7 mouse cellular contexts compared by ENCODE assay signal in genomic region chr10:61475594-61476439, GRCm38 (mm10). TPM values are rescaled to one million over a fixed set of nuclear protein-coding genes. Genes with fewer than 3 reads are reported as not detected.
DNase-seq lines count a peak whose midpoint lies in the region; ATAC-seq lines count a peak whose summit lies in the region.

Gene Lrrc20 (plus strand): TSS chr10:61475801.

- under 1% methylated on average over 69 of the region's 70 CpGs for WGBS in intestine, embryonic 15.5 days
- under 1% methylated on average over 70 of the region's 70 CpGs for WGBS in midbrain, embryonic 10.5 days

- peaks cover 10% of the 10 kb centered on the region for H3K4me1 ChIP-seq in intestine, embryonic 15.5 days (replicated peaks)
- H3K4me1 ChIP-seq in midbrain, embryonic 10.5 days, result peaks cover 30% of the 10 kb centered on the region

- intact Hi-C loops in gastrocnemius, postnatal 36 days (cut with DNase I), result no loop called here
- intact Hi-C loops in left cerebral cortex, postnatal 25 days (cut with DNase I), result loop anchor here (5.0 kb wide), 1 partner anchor 171 kb away; the partner anchor contains the start of gene Ppa1

- H3K4me2 ChIP-seq in intestine, embryonic 15.5 days (replicated peaks), result peak within 1 kb of the TSS; percentile 96

- no peaks in the 10 kb centered on the region for H3K27me3 ChIP-seq in intestine, embryonic 15.5 days (replicated peaks)
- H3K27me3 ChIP-seq in midbrain, embryonic 10.5 days (ENCODE audit: low read depth, poor library complexity, severe bottlenecking), result peaks cover 23% of the 10 kb centered on the region

- H3K9me3 ChIP-seq in intestine, embryonic 15.5 days, result no peaks in the 10 kb centered on the region
- no peaks in the 10 kb centered on the region for H3K9me3 ChIP-seq in midbrain, embryonic 10.5 days (replicated peaks)

- H3K9ac ChIP-seq in intestine, embryonic 15.5 days, result peak within 1 kb of the TSS; percentile 66

- H3K4me3 ChIP-seq in intestine, embryonic 15.5 days (replicated peaks), result peak within 1 kb of the TSS; percentile 80
- H3K4me3 ChIP-seq in midbrain, embryonic 10.5 days, result peak within 1 kb of the TSS; percentile 90

- peak within 1 kb of the TSS; percentile 42; the same call in 1 of the 2 replicates for H3K27ac ChIP-seq in intestine, embryonic 15.5 days
- H3K27ac ChIP-seq in midbrain, embryonic 10.5 days (replicated peaks), result peak within 1 kb of the TSS; percentile 93

- peak; percentile 100 for ATAC-seq in intestine, embryonic 15.5 days

- peak; percentile 97 for DNase-seq in adrenal gland, adult 2 months
- DNase-seq in embryo, embryonic 11.5 days (ENCODE audit: low read depth, low spot score), result peak; percentile 95
- peak; percentile 90 to 92 for DNase-seq in gastrocnemius, postnatal 36 days
- peak; percentile 93 to 97 for DNase-seq in left cerebral cortex, postnatal 25 days (ENCODE audit: low spot score in 2 of 2)
- peak; percentile 96 for DNase-seq in midbrain, embryonic 10.5 days (ENCODE audit: low spot score)
- DNase-seq in right cerebral cortex, postnatal 4 days, result peak; percentile 88

- no peaks in the 10 kb centered on the region for H3K36me3 ChIP-seq in intestine, embryonic 15.5 days
- H3K36me3 ChIP-seq in midbrain, embryonic 10.5 days, result no peaks in the 10 kb centered on the region

RNA-seq across cellular contexts. Expression of gene Lrrc20, which starts in this region (rescaled TPM):
- 10 to 100 TPM; 15.9 to 17.8 TPM for total RNA-seq in adrenal gland, adult 2 months (2021)
- polyA plus RNA-seq in adrenal gland, adult 2 months (2012; rRNA removed), result 17.5 and 21.7 TPM in 2 replicates
- 100 to 1,000 TPM; 131 to 150 TPM for total RNA-seq in gastrocnemius, postnatal 36 days (2021)
- 5.6 and 5.9 TPM in 2 replicates for polyA plus RNA-seq in intestine, embryonic 15.5 days (2015; fragmentation: Nextera tagmentation; extraction: Ambion mirVana)
- 10 to 100 TPM; 17.5 to 18.0 TPM for total RNA-seq in left cerebral cortex, postnatal 25 days (2021)
- polyA plus RNA-seq in midbrain, embryonic 10.5 days (2016; fragmentation: Nextera tagmentation; extraction: Ambion mirVana), result 10.1 and 12.1 TPM in 2 replicates

Comparison
In these comparisons a context has a peak if more than half of its experiments do, and no peak if none do; other contexts are left out.
1. Peak in every context shown above with its lines: DNase-seq, ATAC-seq, H3K4me3 ChIP-seq and H3K27ac ChIP-seq.
2. RNA of gene Lrrc20 (total RNA-seq): 131 to 150 TPM in gastrocnemius, postnatal 36 days; 17.5 to 18.0 TPM in left cerebral cortex, postnatal 25 days and 15.9 to 17.8 TPM in adrenal gland, adult 2 months; every median in the first group is over 4 times any median in the second.